Mouse (Mus musculus) layer of hippocampus, adult 9-11 months (tissue): ENCODE measurements around the gene C2.

Experiments
- DNase-seq: peaks from one replicate; pipeline ENCODE4 v3.0.0; 2022

The C2 gene

DNA sequence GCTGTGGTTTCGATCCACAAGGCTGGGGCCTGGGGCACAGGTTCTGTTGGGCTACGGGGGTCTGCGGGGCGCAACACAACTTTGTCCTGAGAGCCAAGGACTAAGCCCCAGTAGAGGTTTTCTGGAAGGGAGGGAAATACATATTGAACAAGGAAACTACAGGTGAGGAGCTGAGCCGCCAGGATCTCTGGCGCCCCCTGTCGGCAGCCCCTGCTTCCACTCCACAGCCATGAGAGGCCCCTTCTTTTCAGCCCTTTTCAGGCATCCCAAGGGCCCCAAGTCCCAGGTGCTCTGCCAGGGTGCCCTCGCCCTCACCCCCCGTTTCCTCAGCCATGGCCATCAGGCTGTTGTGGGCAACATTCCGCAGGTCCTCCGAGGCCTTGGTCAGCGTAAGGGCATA lies 84.3 kb downstream of the C2 start:
- DNase-seq, result peak; percentile 19
